Mouse (Mus musculus): ENCODE results near the gene Pecam1.
A peak's percentile ranks its signal among the peaks of the same experiment; 100 is the strongest.
"Not testable (repeated sequence)": the region's sequence is repeated elsewhere in the genome, so short reads cannot be mapped to it uniquely, and the experiment has no call there.

Pecam1 gene

GRCm38 (mm10) chr11:106665841-106666240 lies 84.6 kb downstream of the Pecam1 start:
- no peak for DNase-seq (ENCODE audit: low spot score)

DNA sequence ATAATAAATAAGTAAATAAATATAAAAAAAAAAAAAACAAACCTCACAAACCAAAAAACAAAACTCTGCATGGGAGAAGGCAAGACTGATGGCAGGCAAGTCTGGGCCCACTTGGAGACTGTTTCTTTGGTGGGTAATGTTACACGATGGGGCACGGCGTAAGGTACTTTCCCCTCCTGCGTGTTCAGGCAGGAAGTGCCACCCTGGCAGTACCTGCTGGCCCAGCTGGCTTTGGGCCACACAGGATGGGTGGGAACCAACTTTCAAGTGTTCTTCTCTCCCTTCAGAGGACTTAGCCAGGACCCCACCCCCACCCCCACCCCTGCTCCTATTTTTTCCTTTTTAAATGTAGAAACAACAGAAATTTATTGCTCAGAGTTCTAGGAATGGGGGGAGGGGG lies 85.1 kb downstream of the Pecam1 start:
- DNase-seq (ENCODE audit: low spot score) = no peak

DNA sequence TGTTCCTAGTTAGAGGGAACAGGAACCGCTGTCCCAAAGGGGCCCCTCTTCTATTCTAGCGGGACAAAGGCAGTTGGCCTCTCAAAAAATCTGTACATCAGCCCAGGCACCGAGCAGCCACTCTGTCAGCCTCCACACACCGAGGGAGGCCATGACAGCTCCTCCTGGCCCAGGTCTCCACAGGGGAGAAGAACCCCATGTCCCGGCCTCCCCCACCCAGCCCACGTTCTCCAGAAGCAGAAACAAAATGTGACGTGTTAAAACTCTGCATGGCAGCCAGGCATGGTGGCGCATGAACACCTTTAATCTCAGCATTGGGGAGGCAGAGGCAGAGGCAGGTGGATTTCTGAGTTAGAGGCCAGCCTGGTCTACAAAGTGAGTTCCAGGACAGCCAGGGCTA lies 85.7 kb downstream of the Pecam1 start:
- DNase-seq (ENCODE audit: low spot score) = no peak

DNA sequence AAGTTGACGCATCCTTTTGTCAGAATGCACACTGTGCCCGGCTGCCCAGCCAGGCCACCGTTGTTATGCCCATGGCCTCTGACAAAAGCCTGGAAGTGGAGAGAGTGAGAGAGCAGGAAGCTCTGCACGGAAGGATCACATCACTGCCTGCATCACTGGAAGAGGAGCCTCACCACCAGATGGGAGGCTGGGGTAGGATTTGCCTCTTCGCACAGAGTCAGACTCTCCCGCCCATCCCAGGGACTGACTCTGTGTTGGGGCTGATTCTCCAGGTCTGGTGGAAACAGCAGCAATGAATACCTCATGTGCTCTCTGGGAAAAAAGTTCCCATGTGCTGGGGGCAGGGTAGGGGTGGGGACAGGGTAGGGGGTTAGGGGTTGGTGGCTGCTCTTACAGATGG lies 86.6 kb downstream of the Pecam1 start:
- no peak for DNase-seq (ENCODE audit: low spot score)

- no peak for DNase-seq (ENCODE audit: low spot score)
Measured at GRCm38 (mm10) chr11:106662634-106663407, 87.6 kb downstream of the Pecam1 start.

DNA sequence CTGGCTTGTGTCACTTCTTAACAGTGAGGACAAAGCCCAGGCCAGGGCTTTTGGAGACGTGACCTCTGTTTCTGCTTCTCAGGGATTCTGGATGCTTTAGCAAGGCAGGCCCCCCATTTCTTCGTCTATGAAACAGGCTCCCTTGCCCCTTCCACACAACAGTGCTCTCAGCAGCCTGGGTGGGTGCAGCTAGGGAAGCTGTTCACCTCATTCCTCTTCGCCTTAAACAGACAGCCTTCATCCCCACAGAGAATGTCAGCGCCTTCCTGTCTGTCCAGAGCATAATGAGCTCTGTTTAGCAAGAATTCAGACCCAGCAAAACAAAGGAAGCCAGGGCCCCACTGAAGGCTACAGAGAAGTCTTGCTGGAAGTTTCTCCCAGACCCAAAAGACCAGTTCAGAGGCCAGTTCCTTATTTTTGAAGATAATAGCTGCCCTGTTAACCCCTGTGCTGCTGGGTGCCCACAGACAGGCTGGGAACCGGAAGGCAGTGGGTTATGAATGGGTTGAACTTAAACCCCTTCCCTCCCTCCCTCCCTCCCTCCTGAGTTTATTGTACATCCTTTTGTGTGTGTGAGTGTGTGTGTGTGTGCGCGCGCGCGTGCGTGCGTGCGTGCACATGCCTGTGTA lies 89.9 kb downstream of the Pecam1 start:
- no peak for DNase-seq (ENCODE audit: low spot score)

GRCm38 (mm10) chr11:106659598-106660295 lies 90.7 kb downstream of the Pecam1 start:
- peak; percentile 71 for DNase-seq (ENCODE audit: low spot score)

GRCm38 (mm10) chr11:106658051-106658880 lies 92.2 kb downstream of the Pecam1 start:
- peak; percentile 86 for DNase-seq (ENCODE audit: low spot score)

DNA sequence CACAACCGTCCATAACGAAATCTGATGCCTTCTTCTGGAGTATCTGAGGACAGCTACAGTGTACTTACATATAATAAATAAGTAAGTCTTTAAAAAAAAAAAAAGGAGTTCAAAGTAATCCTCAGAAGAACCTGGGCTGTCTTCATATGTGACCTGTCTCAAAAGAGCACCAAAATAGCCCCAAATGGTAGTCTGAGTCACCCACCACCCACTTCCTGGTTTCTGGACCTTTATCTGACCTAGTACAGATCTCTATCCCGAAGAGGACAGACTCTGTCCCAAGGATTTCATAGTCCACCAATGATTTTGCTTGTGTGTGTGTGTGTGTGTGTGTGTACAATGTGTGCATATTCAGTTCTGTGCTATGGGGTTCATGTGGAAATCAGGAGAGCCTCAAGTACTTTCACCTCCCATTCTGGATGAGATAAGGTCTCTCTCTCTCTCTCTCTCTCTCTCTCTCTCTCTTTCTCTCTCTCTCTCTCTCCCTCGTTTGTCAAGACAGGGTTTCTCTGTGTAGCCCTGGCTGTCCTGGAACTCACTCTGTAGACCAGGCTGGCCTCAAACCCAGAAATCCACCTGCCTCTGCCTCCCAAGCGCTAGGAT lies 93.4 kb downstream of the Pecam1 start:
- DNase-seq (ENCODE audit: low spot score) = not testable (repeated sequence)

DNA sequence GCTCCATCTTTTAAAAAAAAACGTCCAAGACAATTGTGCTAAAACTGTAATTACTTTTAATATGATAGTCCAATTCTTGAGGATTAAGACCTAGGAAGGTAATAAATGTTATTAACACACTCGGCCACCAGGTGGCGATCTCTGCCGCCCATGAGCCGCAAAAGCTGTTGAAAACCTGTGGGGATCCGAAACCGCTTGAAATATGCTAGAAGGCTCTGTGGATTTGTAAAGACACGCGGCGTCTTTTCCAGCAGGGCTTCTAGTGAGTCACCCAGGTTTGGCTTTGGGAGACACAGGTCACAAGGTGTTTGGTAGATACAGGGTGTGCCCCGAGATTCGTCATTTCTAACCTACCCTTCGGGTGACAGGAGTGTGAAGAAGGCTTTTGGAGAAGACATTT lies 102.1 kb downstream of the Pecam1 start:
- DNase-seq (ENCODE audit: low spot score) = peak; percentile 86

DNA sequence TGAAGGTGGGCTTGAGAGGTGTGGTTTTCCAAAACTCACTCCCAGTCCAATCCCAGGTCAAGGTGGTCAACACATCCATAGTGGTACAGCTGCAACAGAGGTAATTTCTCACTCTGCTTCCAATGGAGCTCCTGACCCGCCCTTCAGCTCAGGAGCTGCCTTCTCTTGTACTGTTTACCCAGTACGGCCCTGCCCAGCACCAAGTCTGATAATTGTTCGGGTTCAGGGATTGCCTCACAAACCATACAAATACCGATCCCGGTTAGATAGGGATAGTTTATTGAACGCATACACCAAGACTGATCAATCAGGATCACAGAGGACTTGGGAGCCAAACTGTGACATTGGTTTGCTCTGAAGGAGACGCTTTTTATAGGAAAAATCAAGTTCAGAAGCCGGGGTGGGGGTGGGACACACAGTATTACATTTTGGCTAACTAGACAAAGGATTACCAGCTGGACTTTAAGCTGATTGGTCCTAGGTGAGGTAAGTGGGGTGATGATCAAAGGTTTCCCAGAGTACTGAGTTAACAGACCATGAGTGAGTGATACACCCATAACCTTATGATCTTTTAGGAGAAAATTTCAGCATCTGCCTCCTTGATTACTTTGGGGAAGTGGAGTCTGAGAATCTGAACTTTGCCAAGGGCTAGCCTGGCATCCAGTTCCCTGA lies 107.3 kb downstream of the Pecam1 start:
- no peak for DNase-seq (ENCODE audit: low spot score)

- no peak for DNase-seq (ENCODE audit: low spot score)
Measured at GRCm38 (mm10) chr11:106641580-106641979, 108.8 kb downstream of the Pecam1 start.

GRCm38 (mm10) chr11:106640059-106640458 lies 110.4 kb downstream of the Pecam1 start:
- DNase-seq (ENCODE audit: low spot score) = no peak

DNA sequence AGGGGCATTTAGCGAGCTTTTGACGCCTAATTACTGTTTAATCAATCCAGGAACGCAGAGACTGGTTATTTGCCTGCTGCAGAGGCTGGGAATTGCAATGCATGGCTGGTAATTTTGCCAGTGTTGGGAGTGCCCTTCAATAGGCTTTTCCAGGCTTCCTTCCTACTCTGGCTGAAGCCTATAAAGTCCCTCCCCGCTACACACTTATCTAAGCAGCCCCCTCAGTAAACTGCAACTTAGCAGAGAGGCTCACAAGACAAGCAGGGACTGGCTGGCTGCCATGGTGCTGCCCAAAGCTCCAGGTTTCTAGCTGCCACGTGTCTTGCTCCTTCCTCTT lies 111.1 kb downstream of the Pecam1 start:
- peak; percentile 57 for DNase-seq (ENCODE audit: low spot score)

DNA sequence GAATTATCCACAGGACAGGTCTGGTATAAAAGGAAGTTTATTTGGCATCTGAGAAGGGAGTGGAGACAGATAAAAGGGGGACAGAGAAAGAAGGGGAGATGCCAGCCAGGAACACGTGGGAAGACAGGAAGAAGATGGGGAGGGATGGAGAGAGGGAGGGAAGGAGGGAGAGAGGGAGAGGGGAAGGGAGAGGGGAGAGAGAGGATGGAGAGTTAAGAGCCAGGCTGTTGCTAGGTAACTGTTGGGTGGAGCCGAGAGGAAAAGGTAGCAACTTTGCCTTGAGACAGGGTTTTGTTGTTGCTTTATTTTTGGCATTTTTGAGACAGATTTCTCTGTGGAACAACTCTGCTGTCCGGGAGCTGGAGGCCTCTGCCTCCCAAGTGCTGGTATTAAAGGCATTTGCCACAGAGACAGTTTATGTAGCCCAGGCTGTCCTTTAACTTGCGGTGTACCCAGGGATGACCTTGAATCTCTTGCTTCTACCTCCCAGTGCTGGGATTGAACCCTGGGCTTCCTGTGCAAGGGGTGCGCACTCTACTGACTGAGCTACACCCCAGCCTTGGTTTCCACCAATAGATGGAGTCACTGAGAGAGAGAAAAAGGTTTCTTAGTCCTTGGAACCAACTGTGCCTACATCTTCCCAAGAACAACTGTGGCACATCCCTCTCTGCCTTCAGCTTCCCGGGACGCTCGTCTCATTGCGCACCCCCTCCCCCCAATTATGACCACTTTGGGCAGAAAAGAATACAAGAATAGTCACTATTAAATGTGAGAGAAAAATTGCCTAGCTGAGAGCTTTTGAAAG lies 111.7 kb downstream of the Pecam1 start:
- DNase-seq (ENCODE audit: low spot score) = no peak

GRCm38 (mm10) chr11:106637754-106638153 lies 112.7 kb downstream of the Pecam1 start:
- no peak for DNase-seq (ENCODE audit: low spot score)

DNA sequence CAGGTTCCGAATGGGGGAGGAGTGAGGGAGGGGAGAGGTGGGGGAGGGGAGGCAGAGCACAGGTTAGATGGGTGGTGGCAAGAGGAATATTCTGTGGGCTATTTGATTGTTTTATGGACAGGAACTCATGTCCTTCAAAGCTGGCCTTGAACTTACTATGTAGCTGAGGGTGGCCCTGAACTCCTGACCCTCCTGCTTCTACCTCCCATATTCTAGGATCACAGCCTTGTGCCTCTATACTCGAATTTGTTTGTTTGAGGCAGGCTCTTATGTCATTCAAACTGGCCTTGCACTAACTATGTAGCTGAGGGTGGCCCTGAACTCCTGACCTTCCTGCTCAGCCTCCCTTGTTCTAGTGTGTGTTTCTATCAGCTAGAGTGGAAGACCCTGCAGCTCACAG lies 114.5 kb downstream of the Pecam1 start:
- DNase-seq (ENCODE audit: low spot score) = no peak

DNA sequence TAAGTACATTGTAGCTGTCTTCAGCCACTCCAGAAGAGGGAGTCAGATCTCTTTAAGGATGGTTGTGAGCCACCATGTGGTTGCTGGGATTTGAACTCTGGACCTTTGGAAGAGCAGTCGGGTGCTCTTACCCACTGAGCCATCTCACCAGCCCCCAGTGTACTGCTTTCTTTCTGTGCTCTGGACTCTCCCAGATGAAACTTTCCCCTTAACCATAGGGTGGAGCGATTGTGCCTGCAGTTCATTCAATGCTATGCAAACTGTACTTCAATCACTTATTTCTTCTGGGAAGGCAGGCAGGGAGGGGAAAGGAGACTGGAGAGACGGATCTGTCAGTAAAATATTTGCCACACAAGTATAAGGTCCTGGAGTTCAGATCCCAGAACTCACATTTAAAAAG lies 116.3 kb downstream of the Pecam1 start:
- DNase-seq (ENCODE audit: low spot score) = not testable (repeated sequence)

- DNase-seq (ENCODE audit: low spot score) = no peak
Measured at GRCm38 (mm10) chr11:106633456-106633855, 117.0 kb downstream of the Pecam1 start.

DNA sequence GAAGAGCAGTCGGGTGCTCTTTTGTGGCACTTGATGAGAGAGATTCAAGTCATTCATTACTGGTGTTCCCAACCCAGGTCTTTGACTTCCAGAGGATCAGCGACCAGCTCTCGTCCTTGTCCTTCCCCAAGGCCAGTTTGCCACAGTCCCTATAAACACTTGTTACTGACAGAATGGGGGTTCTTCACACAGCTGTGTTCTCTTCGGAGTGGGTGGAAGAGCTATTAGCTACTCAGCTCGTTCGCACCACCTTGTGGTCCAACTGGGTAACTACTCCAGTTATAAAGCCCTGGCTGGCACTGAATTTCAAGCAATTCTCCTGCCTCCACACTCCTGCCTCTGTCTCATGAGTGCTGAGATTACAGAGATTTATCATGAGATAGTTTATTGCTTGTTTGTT lies 122.7 kb downstream of the Pecam1 start:
- DNase-seq (ENCODE audit: low spot score) = peak; percentile 87

- no peak for DNase-seq (ENCODE audit: low spot score)
Measured at GRCm38 (mm10) chr11:106625577-106625976, 124.9 kb downstream of the Pecam1 start.
